Mouse (Mus musculus): Measurements from ENCODE around the gene Ttc28. TPM values are rescaled to one million over a fixed set of nuclear protein-coding genes. Genes with fewer than 3 reads are reported as not detected.

Ttc28 gene
- polyA plus RNA-seq, 1 experiment from 2014 or later, result 13.0 TPM

- no peak overlapping the region for H3K9ac ChIP-seq (ENCODE audit: low read length)
- ATAC-seq (replicated peaks; ENCODE audit: low FRiP score, low TSS enrichment, low read depth), result no peak
- DNase-seq (ENCODE audit: low spot score), result no peak
- H3K27ac ChIP-seq (ENCODE audit: low read depth), result no peak overlapping the region
- H3K27me3 ChIP-seq (replicated peaks; ENCODE audit: control insufficient read depth, insufficient read depth, low read length), result no peaks in the 10 kb centered on the region
- 75% methylated on average over 22 of the region's 22 CpGs for WGBS
- no peak overlapping the region for H3K4me2 ChIP-seq (ENCODE audit: low read length)
- H3K4me1 ChIP-seq (replicated peaks; ENCODE audit: control insufficient read depth, insufficient read depth, low read length), result peaks cover 12% of the 10 kb centered on the region
- H3K36me3 ChIP-seq (ENCODE audit: control insufficient read depth, insufficient read depth, low read length), result no peaks in the 10 kb centered on the region
- H3K9me3 ChIP-seq (ENCODE audit: control insufficient read depth, low read length), result no peaks in the 10 kb centered on the region
- no peak overlapping the region for H3K4me3 ChIP-seq (ENCODE audit: low read depth, low read length)
These were observed 179.0 kb downstream of the Ttc28 start for GRCm38 (mm10) chr5:111058401-111059139.

- no peaks in the 10 kb centered on the region for H3K9me3 ChIP-seq (ENCODE audit: control insufficient read depth, low read length)
- DNase-seq (ENCODE audit: low spot score), result no peak
- no peak overlapping the region for H3K4me3 ChIP-seq (ENCODE audit: low read depth, low read length)
- no peak for ATAC-seq (replicated peaks; ENCODE audit: low FRiP score, low TSS enrichment, low read depth)
- H3K27ac ChIP-seq (ENCODE audit: low read depth), result no peak overlapping the region
- H3K4me2 ChIP-seq (ENCODE audit: low read length), result no peak overlapping the region
- WGBS, result 73% methylated on average over 11 of the region's 11 CpGs
- H3K9ac ChIP-seq (ENCODE audit: low read length), result no peak overlapping the region
- H3K36me3 ChIP-seq (ENCODE audit: control insufficient read depth, insufficient read depth, low read length), result no peaks in the 10 kb centered on the region
- no peaks in the 10 kb centered on the region for H3K27me3 ChIP-seq (replicated peaks; ENCODE audit: control insufficient read depth, insufficient read depth, low read length)
- H3K4me1 ChIP-seq (replicated peaks; ENCODE audit: control insufficient read depth, insufficient read depth, low read length), result peaks cover 12% of the 10 kb centered on the region
These were observed 179.7 kb downstream of the Ttc28 start for GRCm38 (mm10) chr5:111059140-111059921.

DNA sequence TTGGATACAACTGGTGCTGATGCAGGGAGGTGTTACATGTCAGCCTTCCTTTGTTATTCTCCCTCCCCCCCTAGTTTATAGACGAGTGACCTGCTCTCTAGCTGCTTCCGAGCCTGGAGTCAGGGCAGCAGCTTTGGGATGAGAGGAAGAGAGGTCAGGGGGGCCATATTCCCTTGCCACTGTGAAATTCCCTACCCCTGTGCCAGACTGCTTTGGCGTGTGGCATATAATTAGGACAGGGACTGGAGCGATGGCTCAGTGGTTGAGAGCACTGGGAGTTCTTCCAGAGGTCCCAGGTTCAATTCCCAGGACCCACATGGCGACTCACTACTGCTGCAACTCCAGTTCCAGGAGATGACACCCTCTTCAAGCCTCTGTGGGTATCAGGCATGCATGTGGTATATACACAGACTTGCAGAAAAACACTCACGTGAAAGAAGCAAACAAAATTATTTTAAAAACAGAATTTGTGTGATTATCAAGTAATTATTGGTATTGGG is 180.7 kb downstream of the Ttc28 start:
- H3K27me3 ChIP-seq (replicated peaks; ENCODE audit: control insufficient read depth, insufficient read depth, low read length), result no peaks in the 10 kb centered on the region
- no peaks in the 10 kb centered on the region for H3K9me3 ChIP-seq (ENCODE audit: control insufficient read depth, low read length)
- H3K4me3 ChIP-seq (ENCODE audit: low read depth, low read length), result no peak overlapping the region
- 63% methylated on average over 6 of the region's 6 CpGs for WGBS
- ATAC-seq (replicated peaks; ENCODE audit: low FRiP score, low TSS enrichment, low read depth) (no peak), DNase-seq (ENCODE audit: low spot score) (no peak)
- H3K27ac ChIP-seq (ENCODE audit: low read depth), result no peak overlapping the region
- H3K9ac ChIP-seq (ENCODE audit: low read length), result no peak overlapping the region
- no peaks in the 10 kb centered on the region for H3K36me3 ChIP-seq (ENCODE audit: control insufficient read depth, insufficient read depth, low read length)
- H3K4me2 ChIP-seq (ENCODE audit: low read length), result no peak overlapping the region
- peaks cover 6% of the 10 kb centered on the region for H3K4me1 ChIP-seq (replicated peaks; ENCODE audit: control insufficient read depth, insufficient read depth, low read length)

DNA sequence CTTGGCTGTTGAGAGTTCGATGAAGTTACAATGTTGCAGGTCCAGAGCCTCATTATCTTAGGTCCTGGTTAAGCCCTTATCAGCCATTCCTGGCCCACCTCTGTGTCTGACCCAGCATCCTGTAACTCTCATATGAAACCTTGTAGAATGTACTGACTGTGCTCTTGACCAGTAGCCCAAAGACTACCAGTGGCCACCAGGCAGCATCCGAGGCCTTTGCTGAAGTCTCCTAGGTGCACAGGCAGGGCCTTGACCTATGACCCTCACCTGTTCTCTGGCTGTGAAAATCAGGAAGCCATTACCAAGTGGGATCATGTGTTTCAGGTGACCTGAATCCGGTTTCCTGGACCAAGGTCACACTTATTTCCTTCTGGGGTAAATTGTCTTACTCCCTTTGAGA is 183.6 kb downstream of the Ttc28 start:
- no peaks in the 10 kb centered on the region; the same call in 1 of the 2 replicates for H3K4me1 ChIP-seq (replicated peaks; ENCODE audit: control insufficient read depth, insufficient read depth, low read length)
- no peaks in the 10 kb centered on the region for H3K9me3 ChIP-seq (ENCODE audit: control insufficient read depth, low read length)
- WGBS, result 89% methylated on average over 3 of the region's 3 CpGs
- H3K4me2 ChIP-seq (ENCODE audit: low read length), result no peak overlapping the region
- no peaks in the 10 kb centered on the region for H3K27me3 ChIP-seq (replicated peaks; ENCODE audit: control insufficient read depth, insufficient read depth, low read length)
- H3K9ac ChIP-seq (ENCODE audit: low read length), result no peak overlapping the region
- DNase-seq (ENCODE audit: low spot score), result no peak
- no peak overlapping the region for H3K4me3 ChIP-seq (ENCODE audit: low read depth, low read length)
- H3K27ac ChIP-seq (ENCODE audit: low read depth), result no peak overlapping the region
- no peaks in the 10 kb centered on the region for H3K36me3 ChIP-seq (ENCODE audit: control insufficient read depth, insufficient read depth, low read length)
- ATAC-seq (replicated peaks; ENCODE audit: low FRiP score, low TSS enrichment, low read depth), result no peak

DNA sequence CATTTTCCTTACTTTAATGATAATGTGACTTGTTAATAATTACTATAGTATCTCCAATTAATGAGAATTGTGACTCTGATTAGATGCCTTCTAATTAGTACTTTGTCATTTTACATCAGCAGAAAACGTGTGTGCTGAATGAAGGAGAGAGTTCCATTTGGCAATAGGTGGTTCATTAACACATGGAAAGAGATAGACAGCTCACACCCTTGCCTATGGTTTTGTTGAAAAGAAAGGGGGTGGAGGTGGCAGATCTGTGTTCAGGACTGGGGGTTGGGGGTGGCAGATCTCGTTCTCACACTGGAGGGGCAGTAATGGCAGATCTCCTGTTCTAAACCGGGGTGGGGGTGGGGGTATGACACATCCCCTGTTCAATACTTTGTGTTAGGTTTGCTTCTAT is 184.4 kb downstream of the Ttc28 start:
- no peak overlapping the region for H3K4me3 ChIP-seq (ENCODE audit: low read depth, low read length)
- no peak overlapping the region for H3K9ac ChIP-seq (ENCODE audit: low read length)
- DNase-seq (ENCODE audit: low spot score) (no peak), ATAC-seq (replicated peaks; ENCODE audit: low FRiP score, low TSS enrichment, low read depth) (no peak)
- 74% methylated on average over 3 of the region's 3 CpGs for WGBS
- no peaks in the 10 kb centered on the region for H3K27me3 ChIP-seq (replicated peaks; ENCODE audit: control insufficient read depth, insufficient read depth, low read length)
- no peak overlapping the region for H3K4me2 ChIP-seq (ENCODE audit: low read length)
- no peaks in the 10 kb centered on the region for H3K9me3 ChIP-seq (ENCODE audit: control insufficient read depth, low read length)
- H3K4me1 ChIP-seq (replicated peaks; ENCODE audit: control insufficient read depth, insufficient read depth, low read length), result no peaks in the 10 kb centered on the region; the same call in 1 of the 2 replicates
- H3K27ac ChIP-seq (ENCODE audit: low read depth), result no peak overlapping the region
- H3K36me3 ChIP-seq (ENCODE audit: control insufficient read depth, insufficient read depth, low read length), result no peaks in the 10 kb centered on the region

GRCm38 (mm10) chr5:111065770-111066169 is 186.2 kb downstream of the Ttc28 start:
- no peak for ATAC-seq (replicated peaks; ENCODE audit: low FRiP score, low TSS enrichment, low read depth)
- Histone ChIP-seq H3K36me3 (ENCODE audit: control insufficient read depth, insufficient read depth, low read length) (no peaks in the 10 kb centered on the region), H3K4me1 (replicated peaks; ENCODE audit: control insufficient read depth, insufficient read depth, low read length) (no peaks in the 10 kb centered on the region), H3K4me3 (ENCODE audit: low read depth, low read length) (no peak overlapping the region), H3K9me3 (ENCODE audit: control insufficient read depth, low read length) (no peaks in the 10 kb centered on the region), H3K27ac (ENCODE audit: low read depth) (no peak overlapping the region), H3K9ac (ENCODE audit: low read length) (no peak overlapping the region), H3K4me2 (ENCODE audit: low read length) (no peak overlapping the region), H3K27me3 (replicated peaks; ENCODE audit: control insufficient read depth, insufficient read depth, low read length) (no peaks in the 10 kb centered on the region)
- 79% methylated on average over 4 of the region's 4 CpGs for WGBS
- no peak for DNase-seq (ENCODE audit: low spot score)

DNA sequence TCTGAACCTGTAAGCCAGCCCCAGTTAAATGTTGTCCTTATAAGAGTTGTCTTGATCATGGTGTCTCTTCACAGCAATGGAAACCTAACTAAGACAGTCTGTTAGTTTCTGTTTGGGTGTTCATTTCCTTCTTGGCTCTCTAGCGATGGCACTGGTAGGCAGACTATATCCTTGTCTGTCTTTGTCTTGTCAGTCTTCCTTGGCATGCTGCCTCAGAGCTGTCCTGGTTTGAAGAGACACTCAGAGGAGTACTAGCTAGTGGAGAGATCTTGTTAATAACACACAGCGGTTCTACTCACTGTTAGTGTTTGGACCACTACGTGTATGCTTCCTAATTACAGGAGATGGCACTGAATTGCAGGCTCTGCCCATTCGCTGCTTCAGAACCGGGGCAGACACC is 189.9 kb downstream of the Ttc28 start:
- Histone ChIP-seq H3K4me2 (ENCODE audit: low read length) (no peak overlapping the region), H3K36me3 (ENCODE audit: control insufficient read depth, insufficient read depth, low read length) (no peaks in the 10 kb centered on the region), H3K9ac (ENCODE audit: low read length) (no peak overlapping the region), H3K9me3 (ENCODE audit: control insufficient read depth, low read length) (no peaks in the 10 kb centered on the region), H3K27ac (ENCODE audit: low read depth) (no peak overlapping the region), H3K27me3 (replicated peaks; ENCODE audit: control insufficient read depth, insufficient read depth, low read length) (no peaks in the 10 kb centered on the region), H3K4me3 (ENCODE audit: low read depth, low read length) (no peak overlapping the region), H3K4me1 (replicated peaks; ENCODE audit: control insufficient read depth, insufficient read depth, low read length) (peaks cover 6% of the 10 kb centered on the region)
- DNase-seq (ENCODE audit: low spot score) (no peak), ATAC-seq (replicated peaks; ENCODE audit: low FRiP score, low TSS enrichment, low read depth) (no peak)
- WGBS, result 88% methylated on average over 5 of the region's 5 CpGs

DNA sequence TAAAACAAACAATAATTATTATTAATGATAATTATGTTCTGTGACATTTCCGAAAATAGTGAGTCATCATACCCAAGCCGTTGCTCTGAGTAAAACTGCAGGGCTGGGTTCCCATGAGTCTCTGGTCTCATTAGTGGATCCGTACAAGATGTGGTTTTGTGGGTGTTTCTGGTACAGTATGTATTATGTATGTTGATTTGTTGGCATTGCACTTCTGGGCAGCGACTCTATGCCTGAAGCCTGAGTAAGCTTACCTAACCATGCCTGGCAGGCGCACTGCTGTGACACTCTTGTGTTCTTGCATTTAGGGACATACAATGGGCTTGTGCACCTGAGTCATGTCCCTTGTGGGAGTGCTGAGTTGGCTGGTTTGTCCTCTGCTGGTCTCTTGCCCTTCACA is 190.3 kb downstream of the Ttc28 start:
- 86% methylated on average over 5 of the region's 5 CpGs for WGBS
- H3K4me2 ChIP-seq (ENCODE audit: low read length), result no peak overlapping the region
- H3K9me3 ChIP-seq (ENCODE audit: control insufficient read depth, low read length), result no peaks in the 10 kb centered on the region
- no peak overlapping the region for H3K4me3 ChIP-seq (ENCODE audit: low read depth, low read length)
- H3K36me3 ChIP-seq (ENCODE audit: control insufficient read depth, insufficient read depth, low read length), result no peaks in the 10 kb centered on the region
- peaks cover 6% of the 10 kb centered on the region for H3K4me1 ChIP-seq (replicated peaks; ENCODE audit: control insufficient read depth, insufficient read depth, low read length)
- H3K27me3 ChIP-seq (replicated peaks; ENCODE audit: control insufficient read depth, insufficient read depth, low read length), result no peaks in the 10 kb centered on the region
- H3K27ac ChIP-seq (ENCODE audit: low read depth), result no peak overlapping the region
- no peak overlapping the region for H3K9ac ChIP-seq (ENCODE audit: low read length)
- DNase-seq (ENCODE audit: low spot score) (no peak), ATAC-seq (replicated peaks; ENCODE audit: low FRiP score, low TSS enrichment, low read depth) (no peak)

Measured in intestine, embryonic 14.5 days (tissue).